Mouse (Mus musculus) stomach, postnatal 0 days (tissue): ENCODE data around the gene Plod1. TPM values are rescaled to one million over a fixed set of nuclear protein-coding genes. Genes with fewer than 3 reads are reported as not detected.

Experiments used
- ATAC-seq: fragments of 200-750 bp; cut with Nextera tagmentation; 2 replicates; pipeline ENCODE4 v1.8.0; 2017; ENCODE audit not compliant: low FRiP score, low TSS enrichment
- DNase-seq: peaks from one replicate; pipeline ENCODE4 v3.0.0-alpha.2; 2016; ENCODE audit warnings: low spot score
- H3K27ac ChIP-seq: fragments of 300-500 bp; sonication (generic); replicated peaks from 2 replicates; pipeline ENCODE4 v1.5.1; 2014; ENCODE audit warnings: mild to moderate bottlenecking, control low read depth
- H3K27me3 ChIP-seq: fragments of 300-500 bp; sonication (generic); 2 replicates; pipeline ENCODE4 v1.6.1; 2014; ENCODE audit warnings: low read length; ENCODE audit not compliant: control insufficient read depth, insufficient read depth
- H3K36me3 ChIP-seq: fragments of 300-500 bp; sonication (generic); 2 replicates; pipeline ENCODE4 v1.6.1; 2014; ENCODE audit warnings: low read length, mixed read lengths; ENCODE audit not compliant: control insufficient read depth, insufficient read depth
- H3K4me1 ChIP-seq: fragments of 300-500 bp; sonication (generic); replicated peaks from 2 replicates; pipeline ENCODE4 v1.6.1; 2014; ENCODE audit warnings: antibody characterized with exemption; ENCODE audit not compliant: control insufficient read depth, insufficient read depth
- H3K4me2 ChIP-seq: fragments of 300-500 bp; sonication (generic); replicated peaks from 2 replicates; pipeline ENCODE4 v1.6.1; 2014; ENCODE audit warnings: low read depth, mild to moderate bottlenecking, control low read depth, moderate library complexity
- H3K4me3 ChIP-seq: fragments of 300-500 bp; sonication (generic); 2 replicates; pipeline ENCODE4 v1.5.1; 2014; ENCODE audit warnings: low read depth, low read length, control low read depth
- H3K9ac ChIP-seq: fragments of 300-500 bp; sonication (generic); 2 replicates; pipeline ENCODE4 v1.6.1; 2014; ENCODE audit warnings: mild to moderate bottlenecking, low read length, control low read depth, mixed read lengths
- H3K9me3 ChIP-seq: fragments of 300-500 bp; sonication (generic); 2 replicates; pipeline ENCODE4 v1.6.1; 2016; ENCODE audit warnings: low read length; ENCODE audit not compliant: control insufficient read depth
- CTCF ChIP-seq: IDR thresholded peaks from 2 replicates; pipeline ENCODE4 v1.5.1; 2016; ENCODE audit warnings: antibody characterized with exemption, low read depth, mild to moderate bottlenecking, moderate library complexity
- EP300 ChIP-seq: optimal IDR thresholded peaks from 2 replicates; pipeline ENCODE3; 2016; ENCODE audit warnings: antibody characterized with exemption
- WGBS: fragments of 180-500 bp; shearing (Covaris S2); extraction: QIAGEN DNeasy Blood & Tissue Kit; methylation state at CpG from one replicate; pipeline ENCODE4 v1.1.7; 2014; 5-methylcytosine and 5-hydroxymethylcytosine counted together
- polyA plus RNA-seq: library from polyadenylated mRNA; unstranded; fragments of >200 nt; fragmentation: Nextera tagmentation; extraction: Ambion mirVana; gene quantifications from 2 replicates; pipeline ENCODE4 v1.2.1, GENCODE M21; 2015

Gene Plod1
- polyA plus RNA-seq, 1 experiment from 2014 or later = 20.1 TPM

- Histone ChIP-seq H3K4me1 (no peaks in the 10 kb centered on the region), H3K36me3 (no peaks in the 10 kb centered on the region), H3K27me3 (no peaks in the 10 kb centered on the region), H3K27ac (no peak overlapping the region), H3K9ac (no peak overlapping the region), H3K4me3 (no peak overlapping the region), H3K9me3 (no peaks in the 10 kb centered on the region), H3K4me2 (no peak overlapping the region)
- peak; percentile 74 for ATAC-seq
- peak; percentile 65 for DNase-seq
- TF ChIP-seq CTCF (peak; percentile 86), EP300 (no peak)
- 39% methylated on average over 6 of the region's 6 CpGs for WGBS
These were observed 23.6 kb upstream of the Plod1 start for GRCm38 (mm10) chr4:147959881-147960831.

GRCm38 (mm10) chr4:147957141-147957540 lies 20.6 kb upstream of the Plod1 start:
- H3K4me3 ChIP-seq = no peak overlapping the region
- H3K27me3 ChIP-seq = no peaks in the 10 kb centered on the region
- no peak overlapping the region for H3K4me2 ChIP-seq
- H3K9me3 ChIP-seq = no peaks in the 10 kb centered on the region
- H3K9ac ChIP-seq = no peak overlapping the region
- no peaks in the 10 kb centered on the region for H3K36me3 ChIP-seq
- TF ChIP-seq CTCF (no peak), EP300 (no peak)
- no peak overlapping the region for H3K27ac ChIP-seq
- ATAC-seq (no peak), DNase-seq (no peak)
- H3K4me1 ChIP-seq = no peaks in the 10 kb centered on the region
- 32% methylated on average over 11 of the region's 11 CpGs for WGBS

GRCm38 (mm10) chr4:147953590-147953989 lies 17.0 kb upstream of the Plod1 start:
- Histone ChIP-seq H3K4me1 (no peaks in the 10 kb centered on the region), H3K9me3 (no peaks in the 10 kb centered on the region), H3K4me3 (no peak overlapping the region), H3K4me2 (no peak overlapping the region), H3K27ac (no peak overlapping the region), H3K27me3 (no peaks in the 10 kb centered on the region), H3K36me3 (no peaks in the 10 kb centered on the region), H3K9ac (no peak overlapping the region)
- ATAC-seq = no peak
- DNase-seq = no peak
- no peak for TF ChIP-seq EP300
- TF ChIP-seq CTCF = peak; percentile 73
- 7% methylated on average over 4 of the region's 4 CpGs for whole genome bisulfite sequencing

GRCm38 (mm10) chr4:147947511-147947910 lies 10.9 kb upstream of the Plod1 start:
- no peaks in the 10 kb centered on the region for H3K27me3 ChIP-seq
- peaks cover 24% of the 10 kb centered on the region for H3K36me3 ChIP-seq
- no peak overlapping the region for H3K4me3 ChIP-seq
- H3K9ac ChIP-seq = no peak overlapping the region
- WGBS = 0% methylated on average over 2 of the region's 2 CpGs
- no peaks in the 10 kb centered on the region for H3K9me3 ChIP-seq
- ATAC-seq (no peak), DNase-seq (peak; percentile 41)
- no peak for TF ChIP-seq EP300
- TF ChIP-seq CTCF = no peak
- no peak overlapping the region for H3K27ac ChIP-seq
- no peaks in the 10 kb centered on the region for H3K4me1 ChIP-seq
- H3K4me2 ChIP-seq = no peak overlapping the region

- Histone ChIP-seq H3K9me3 (no peaks in the 10 kb centered on the region), H3K27ac (no peak overlapping the region), H3K4me2 (0 out of 2 replicates have a peak overlapping the region, but pooled peaks have one; percentile 99), H3K4me1 (peaks cover 11% of the 10 kb centered on the region; the same call in 1 of the 2 replicates), H3K9ac (no peak overlapping the region; the same call in 1 of the 2 replicates), H3K27me3 (no peaks in the 10 kb centered on the region), H3K4me3 (no peak overlapping the region), H3K36me3 (peaks cover 24% of the 10 kb centered on the region)
- WGBS = 87% methylated on average over 1 of the region's 1 CpGs
- TF ChIP-seq EP300 (no peak), CTCF (no peak)
- DNase-seq (no peak), ATAC-seq (peak; percentile 21; the same call in 1 of the 2 replicates)
These were observed 6.4 kb upstream of the Plod1 start for GRCm38 (mm10) chr4:147943005-147943404.
